Mouse (Mus musculus) T-helper 2 cell (primary cell): Measurements from ENCODE around the gene Ptprt.
"Not testable (repeated sequence)": the region's sequence is repeated elsewhere in the genome, so short reads cannot be mapped to it uniquely, and the experiment has no call there.

ENCODE experiments used
- in situ Hi-C: fragments of 300-600 bp; cut with MboI, MseI; formaldehyde crosslinking; loops from one replicate; pipeline ENCODE4 v1.15.1; 2025; ENCODE audit warnings: high pct_unique_total_duplicates

The Ptprt gene

DNA sequence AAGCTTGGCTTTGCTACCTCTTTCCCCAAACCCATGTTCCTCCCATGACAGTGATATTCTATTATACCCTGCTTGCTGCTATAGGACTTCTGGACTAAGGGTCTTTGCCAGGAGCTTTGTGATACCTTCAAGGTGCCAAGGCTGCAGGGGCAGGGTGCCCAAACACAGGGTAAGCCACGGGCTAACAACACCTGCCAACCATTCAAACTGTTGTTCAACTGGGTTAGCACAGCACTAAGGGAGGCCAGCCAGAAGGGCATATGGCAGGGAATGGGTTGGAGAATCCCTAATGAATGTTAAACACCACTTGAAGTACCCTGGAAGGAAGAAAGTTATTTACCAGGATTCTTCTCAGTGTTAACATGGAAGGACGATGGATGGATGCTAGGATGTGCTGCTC, 1108.9 kb downstream of the Ptprt start:
- in situ Hi-C loops = no loop called here

DNA sequence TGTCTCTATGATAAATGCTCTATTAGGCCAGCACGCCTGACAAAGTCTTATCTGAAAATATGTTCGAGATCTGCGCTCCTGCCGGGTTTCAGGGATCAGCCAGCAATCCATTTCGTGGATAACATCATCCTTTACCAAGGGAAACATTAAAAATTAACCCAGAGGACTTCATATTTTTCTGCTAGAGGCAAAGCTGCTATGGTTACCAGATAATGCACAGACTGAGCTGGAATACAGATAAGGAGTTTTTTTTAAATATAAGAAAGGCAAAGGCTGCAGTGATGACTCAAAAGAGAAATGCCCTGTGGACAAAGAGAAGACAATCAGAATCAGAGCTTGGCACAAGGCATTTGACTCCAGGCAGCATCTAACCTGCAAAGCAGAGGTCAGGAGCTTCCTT, 1111.4 kb downstream of the Ptprt start:
- in situ Hi-C loops = no loop called here

- in situ Hi-C loops = no loop called here
Observed at GRCm38 (mm10) chr2:161547318-161547717, 1113.6 kb downstream of the Ptprt start.

DNA sequence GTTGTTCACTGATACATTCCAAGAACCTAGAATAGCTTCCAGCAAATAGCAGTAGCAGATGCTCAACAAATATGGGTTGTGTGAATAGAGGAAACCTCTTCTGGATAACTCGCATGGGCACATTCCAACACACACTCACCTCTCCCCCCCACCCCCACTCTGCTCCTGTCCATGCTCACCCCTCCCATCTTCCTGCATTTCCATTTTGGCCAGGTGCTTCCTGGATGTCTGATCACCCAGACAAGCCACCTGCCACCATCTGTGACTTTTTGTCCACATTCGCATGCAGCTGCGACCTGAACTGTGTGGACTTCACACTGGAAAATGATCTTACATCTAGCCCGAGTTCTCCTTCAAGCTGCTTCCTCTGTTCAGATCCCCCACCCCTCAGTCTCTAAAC, 1115.5 kb downstream of the Ptprt start:
- in situ Hi-C loops = no loop called here

DNA sequence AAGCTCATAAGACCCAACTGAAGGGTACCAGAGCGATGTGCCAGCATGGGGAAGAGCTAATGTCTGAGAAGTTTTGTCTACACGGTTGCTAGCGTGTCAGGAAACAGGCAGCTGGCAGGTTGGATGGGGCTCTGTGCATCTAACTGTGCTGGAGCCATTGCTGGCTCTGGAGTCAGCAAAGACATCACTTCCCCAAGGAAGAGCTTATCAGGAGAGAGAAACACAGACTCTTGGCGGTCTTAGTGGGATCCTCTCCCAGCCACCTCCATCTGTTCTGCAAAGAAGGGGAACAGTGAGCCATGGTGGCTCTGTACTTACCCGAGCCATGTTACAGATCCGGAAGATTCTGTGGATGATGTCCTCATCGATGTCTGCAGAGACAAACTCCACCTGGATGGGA, 1126.8 kb downstream of the Ptprt start:
- in situ Hi-C loops = no loop called here

DNA sequence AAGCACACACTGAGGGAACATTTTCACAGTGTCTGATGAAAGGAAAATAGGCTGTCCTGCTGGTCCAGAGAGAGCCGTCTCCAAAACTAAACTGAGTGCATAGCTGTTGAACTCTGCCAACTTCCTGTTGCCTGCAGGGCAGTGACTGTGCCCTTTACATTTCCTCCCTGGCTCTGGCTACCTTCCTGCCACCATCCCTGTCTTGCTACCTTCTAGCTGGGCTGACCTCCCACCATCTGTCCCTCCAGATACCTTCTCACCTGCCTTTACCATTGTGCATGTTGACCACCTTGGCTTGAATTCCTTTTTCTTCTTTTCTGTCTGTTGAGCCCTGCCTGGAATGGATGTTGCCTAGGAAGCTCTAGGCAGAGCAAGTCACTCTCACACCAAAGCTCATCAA, 1133.8 kb downstream of the Ptprt start:
- in situ Hi-C loops = loop anchor here (10.0 kb wide), 1 partner anchor 1618 kb away; no protein-coding TSS in a partner anchor

DNA sequence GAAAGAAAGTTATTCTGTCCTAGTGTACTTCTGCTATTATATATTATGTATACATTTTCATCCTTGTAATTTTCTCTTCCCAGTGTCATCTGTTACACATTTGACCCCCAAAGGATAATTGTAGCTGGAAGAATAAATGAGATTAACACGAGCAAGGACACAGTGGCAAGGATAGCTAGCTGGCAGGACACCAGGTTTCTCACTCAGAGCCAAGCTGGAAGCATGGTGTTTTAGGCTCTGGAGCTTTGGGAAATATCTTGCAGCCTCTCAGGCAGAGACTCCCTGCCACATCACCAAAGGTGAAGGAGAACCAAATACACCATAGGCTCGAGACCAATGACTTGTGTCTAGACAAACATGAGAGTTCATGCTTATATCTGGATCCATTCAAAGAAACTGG, 1141.3 kb downstream of the Ptprt start:
- in situ Hi-C loops = loop anchor here (10.0 kb wide), 1 partner anchor 1625 kb away; no protein-coding TSS in a partner anchor

- in situ Hi-C loops = no loop called here
Observed at GRCm38 (mm10) chr2:161516921-161517320, 1144.0 kb downstream of the Ptprt start.

DNA sequence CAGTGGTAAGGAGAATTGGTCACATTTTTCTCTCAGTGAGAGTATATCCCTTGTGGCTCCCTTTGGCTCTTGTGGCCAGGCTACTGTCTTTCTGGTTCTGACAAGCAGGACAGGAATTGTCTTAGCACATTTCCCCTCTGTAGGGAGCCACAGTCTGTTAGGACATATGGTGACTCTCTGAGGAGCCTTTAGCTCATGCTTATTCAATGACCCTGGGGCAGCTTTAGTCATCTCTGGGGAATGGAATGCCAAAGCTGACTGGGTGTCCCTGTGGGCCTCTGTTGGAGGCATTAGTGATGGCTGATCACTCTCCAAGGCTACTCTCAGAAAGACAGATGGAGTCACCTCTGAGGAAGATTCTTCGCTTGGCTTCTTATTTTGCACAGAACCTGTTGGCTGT, 1147.7 kb downstream of the Ptprt start:
- in situ Hi-C loops = no loop called here

DNA sequence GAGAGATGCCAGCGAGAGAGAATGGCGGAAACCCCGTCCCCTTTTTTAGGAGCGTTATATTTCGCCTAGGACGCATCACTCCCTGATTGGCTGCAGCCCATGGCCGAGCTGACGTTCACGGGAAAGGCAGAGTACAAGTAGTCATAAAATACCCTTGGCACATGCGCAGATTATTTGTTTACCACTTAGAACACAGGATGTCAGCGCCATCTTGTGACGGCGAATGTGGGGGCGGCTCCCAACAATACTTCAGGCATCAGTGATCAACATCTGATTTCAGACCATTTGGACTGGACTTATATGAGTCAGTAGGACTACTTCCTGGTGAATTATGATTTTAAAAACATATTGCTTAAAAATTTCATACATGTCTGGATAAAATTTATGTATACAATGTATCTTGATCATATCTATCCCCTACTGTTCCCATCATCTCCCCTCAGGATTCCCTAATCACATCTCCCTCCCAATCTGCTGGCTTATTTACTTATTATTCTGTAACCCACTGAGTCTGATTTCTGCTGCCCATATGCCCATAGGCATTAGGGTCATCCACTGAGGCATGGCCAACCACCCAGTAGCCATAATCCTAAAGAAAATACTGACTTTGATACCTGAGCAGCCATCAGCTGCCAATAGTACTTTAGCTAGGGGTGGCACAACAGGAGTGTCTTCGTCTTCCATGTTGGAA, 1148.9 kb downstream of the Ptprt start:
- in situ Hi-C loops = not testable (repeated sequence)

DNA sequence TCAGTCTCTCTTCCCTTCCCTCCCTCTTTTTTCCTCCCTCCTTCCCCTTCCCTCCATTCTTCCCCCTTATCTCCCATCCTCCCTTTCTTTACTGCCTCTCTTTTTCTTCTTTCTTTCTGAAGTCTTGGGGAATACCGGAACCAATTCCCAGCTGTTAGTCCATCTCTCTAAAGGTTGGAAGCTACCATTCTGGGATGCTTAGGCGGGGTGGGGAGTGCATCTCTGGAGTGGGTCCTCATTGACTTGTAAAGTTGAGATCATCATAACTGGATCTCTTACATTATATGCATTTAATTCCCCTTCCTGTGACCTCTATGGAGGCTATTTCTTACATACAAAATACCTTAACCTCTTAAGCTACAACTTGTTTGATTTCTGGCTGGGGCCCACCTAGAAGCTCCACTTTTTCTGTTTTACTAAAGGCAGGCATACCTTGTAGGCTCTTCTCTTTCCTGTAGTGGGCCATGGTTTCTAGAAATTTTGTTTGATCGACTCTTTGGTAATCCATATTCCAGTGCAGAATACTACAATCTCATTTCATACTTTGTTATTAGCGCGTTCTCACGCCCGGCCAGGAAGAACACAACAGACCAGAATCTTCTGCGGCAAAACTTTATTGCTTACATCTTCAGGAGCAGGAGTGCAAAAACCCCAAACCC, 1149.7 kb downstream of the Ptprt start:
- in situ Hi-C loops = no loop called here

GRCm38 (mm10) chr2:161499097-161499899, 1161.6 kb downstream of the Ptprt start:
- in situ Hi-C loops = no loop called here

DNA sequence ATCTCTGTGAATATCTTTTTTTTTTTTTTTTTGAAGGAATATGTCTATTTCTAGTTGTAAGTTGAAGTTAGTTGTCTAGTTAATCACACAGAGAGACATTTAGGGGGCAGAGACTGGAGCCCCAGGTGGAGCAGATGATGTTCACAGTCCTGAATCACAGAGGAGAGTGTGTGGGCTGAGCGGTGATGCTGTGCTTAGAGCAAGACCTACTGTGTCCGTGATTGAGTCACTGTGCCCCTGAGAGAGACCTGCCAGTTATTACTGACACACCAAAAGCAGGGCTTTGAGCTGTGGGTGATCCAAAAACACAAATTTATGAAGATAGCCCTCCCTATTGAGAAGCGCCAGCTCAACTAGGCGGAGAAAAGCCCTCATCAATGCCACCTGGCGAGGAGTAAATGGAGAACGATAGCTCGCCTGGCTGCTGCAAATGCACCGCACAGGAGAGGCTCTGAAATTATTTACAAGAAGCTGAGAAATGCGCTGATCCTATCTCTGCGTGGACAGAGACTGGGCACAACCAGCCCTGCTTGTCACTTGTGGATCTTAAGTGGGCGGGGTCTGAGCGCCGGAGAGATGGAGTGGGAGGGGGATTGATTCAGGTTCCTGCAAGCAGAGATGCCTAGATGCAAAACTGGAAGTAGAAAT, 1162.4 kb downstream of the Ptprt start:
- in situ Hi-C loops = no loop called here

DNA sequence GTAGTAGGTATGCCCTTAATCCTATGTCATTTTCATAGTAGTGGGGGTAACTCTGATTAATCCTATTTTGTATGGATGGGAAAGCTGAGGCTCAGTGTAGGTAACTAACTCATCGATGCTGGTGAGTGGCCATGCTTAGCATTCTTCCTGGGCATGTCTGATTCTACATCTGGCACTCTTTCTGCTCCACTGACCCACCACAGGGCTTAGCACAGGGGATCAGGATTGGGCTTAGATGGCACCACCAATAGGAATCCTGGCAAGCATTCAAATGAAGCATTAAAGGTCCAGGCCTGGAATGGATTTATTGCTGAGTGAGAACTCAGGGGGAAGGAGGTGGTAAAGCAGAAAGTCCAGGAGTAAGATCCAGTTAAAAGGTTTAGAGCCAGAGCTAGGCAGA, 1179.2 kb downstream of the Ptprt start:
- in situ Hi-C loops = no loop called here

DNA sequence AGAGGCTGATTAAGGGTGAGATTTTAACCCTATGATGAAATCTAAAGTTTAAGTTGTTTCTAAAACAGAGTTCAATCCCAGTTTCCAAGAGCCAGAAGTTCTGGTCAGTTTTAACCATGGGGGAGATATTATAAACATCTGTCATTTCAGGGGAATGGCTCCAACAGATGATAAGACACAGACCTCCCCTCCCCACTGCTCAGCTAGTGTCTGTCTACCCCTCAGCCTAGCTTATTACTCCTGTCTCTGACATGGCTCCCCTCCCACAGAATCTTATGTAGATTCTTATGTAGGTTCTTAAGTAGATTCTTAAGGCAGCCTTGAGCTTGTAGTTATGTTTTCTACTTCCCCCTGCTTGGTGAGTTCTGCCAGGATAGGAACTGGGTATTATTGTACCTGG, 1180.5 kb downstream of the Ptprt start:
- in situ Hi-C loops = no loop called here
